Mouse (Mus musculus) c-Kit-positive CD71-positive TER-119-positive erythroid progenitor cells, embryonic 14.5 days (primary cell): Measurements from ENCODE around the gene Cep95.

Experiments used
- DNase-seq: peaks from one replicate; pipeline ENCODE4 v3.0.0-alpha.2; 2013; ENCODE audit warnings: low spot score

Gene Cep95

GRCm38 (mm10) chr11:106814601-106815320 lies 25.7 kb downstream of the Cep95 start:
- DNase-seq, result no peak

DNA sequence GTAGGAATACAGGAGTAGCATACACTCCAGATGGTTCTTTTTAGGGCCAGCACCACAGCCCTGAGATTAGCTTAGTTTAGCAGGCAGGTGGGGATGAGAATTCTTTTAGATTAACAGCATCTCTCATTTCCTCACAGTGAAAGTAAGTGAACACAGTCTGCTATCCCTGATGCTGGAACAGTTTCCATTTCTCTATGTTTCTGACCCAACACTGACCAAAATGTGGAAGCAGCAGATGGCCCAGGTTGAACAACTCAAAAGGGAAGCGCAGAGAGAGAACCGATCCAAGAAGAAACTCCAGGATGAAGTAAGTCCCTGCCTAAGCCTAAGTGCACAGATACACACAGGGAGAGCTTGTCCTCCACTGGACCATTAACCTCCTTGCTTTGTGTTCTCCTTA lies 26.3 kb downstream of the Cep95 start:
- DNase-seq, result no peak

DNA sequence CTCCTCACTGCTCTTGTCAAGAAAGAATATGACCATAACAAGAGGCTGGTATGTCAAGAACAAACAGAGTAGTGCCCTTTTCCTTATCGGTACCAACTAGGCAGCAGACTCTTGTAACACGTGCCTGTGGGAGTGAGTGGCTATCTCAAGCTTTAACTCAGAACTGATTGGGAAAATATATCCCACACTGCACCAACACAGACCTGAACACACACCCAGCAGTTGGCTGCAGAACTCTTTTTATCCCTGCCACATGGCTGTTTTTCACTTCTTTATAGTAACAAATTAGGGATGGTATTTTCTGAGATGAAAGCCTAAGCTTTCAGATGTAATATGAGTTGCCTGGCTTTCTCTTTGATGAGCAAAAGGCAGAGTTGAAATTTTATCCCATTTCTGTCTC lies 26.7 kb downstream of the Cep95 start:
- DNase-seq, result no peak

- no peak for DNase-seq
Measured at GRCm38 (mm10) chr11:106816316-106816715, 27.3 kb downstream of the Cep95 start.

DNA sequence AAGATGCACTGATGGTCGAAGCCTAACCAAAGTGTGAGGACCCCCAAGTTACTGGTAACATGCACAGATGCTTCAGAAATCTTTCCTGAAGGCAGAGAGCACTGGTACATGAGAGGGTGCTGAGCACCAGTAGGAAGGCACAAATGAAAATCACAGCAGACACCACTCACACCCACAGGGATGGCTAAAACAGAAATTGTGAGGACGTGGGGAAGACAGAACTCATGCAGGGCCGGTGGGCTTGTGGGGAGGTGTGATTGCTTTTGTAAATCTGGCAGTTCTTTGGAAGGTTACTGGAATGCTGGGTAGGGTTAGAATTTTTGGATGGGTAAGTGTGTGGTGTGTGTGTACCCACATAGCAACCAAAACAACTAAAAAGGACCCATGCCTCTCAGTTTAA lies 28.1 kb downstream of the Cep95 start:
- no peak for DNase-seq

- DNase-seq, result no peak
Measured at GRCm38 (mm10) chr11:106817808-106818207, 28.8 kb downstream of the Cep95 start.

GRCm38 (mm10) chr11:106818341-106818740 lies 29.3 kb downstream of the Cep95 start:
- DNase-seq, result no peak

- DNase-seq, result no peak
Measured at GRCm38 (mm10) chr11:106819595-106819994, 30.5 kb downstream of the Cep95 start.

- no peak for DNase-seq
Measured at GRCm38 (mm10) chr11:106820252-106820651, 31.2 kb downstream of the Cep95 start.

- no peak for DNase-seq
Measured at GRCm38 (mm10) chr11:106820972-106821371, 31.9 kb downstream of the Cep95 start.

DNA sequence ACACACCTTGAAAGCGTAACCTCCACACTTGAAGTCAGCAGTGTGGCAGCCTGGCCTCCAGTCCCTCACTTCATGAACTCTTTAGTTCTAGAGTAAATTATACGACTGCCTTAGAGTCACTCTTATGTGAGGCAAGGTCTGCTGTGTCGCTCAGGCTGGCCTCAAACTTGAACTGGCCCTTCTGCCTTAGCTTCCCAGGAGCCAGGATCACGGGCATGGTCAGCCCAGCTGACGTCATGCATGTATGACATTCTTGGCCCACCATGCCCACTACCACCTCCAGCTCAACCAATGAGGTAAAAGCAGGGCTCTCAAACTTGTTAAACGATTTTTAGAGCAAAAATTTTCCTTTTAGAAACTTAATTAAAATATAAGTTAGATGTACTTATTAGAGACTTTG lies 32.3 kb downstream of the Cep95 start:
- DNase-seq, result no peak

DNA sequence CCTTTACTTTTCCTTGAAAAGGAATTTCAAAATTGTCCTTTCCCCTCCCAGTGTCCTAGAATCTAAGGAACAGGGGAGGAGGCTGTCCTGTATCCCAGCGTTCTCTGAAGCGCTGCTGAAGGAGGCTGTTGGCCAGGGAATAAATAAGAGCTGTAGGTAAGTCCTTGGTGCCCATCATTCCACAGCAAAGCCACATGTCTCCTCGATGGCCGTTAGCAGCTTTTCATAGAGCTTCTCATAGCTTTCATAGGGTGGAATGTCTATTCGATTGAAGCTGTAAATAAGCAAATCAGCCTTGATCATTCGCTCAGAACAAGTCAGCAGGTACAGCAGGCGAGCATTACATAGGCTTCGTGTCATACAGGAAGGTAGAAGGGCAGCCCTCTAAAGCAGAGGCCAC lies 33.4 kb downstream of the Cep95 start:
- no peak for DNase-seq

DNA sequence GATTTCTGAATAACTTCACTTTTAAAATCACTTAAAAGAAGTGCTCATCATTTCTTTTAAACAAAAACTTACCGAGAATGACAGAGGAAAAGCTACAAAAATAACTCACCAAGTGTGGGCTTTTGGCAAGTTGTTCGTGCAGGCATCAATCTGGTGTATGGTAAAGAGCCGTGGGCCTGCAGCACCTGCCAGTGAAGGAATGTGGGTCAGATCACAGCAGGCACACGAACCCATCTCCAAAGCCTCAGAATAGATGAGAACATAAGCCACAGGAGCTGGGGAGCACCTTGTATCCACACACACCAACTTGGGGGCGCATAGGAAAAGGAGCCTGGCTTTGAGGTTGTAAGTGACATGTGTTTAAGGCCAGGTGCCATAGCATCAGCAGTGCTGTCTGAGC lies 33.9 kb downstream of the Cep95 start:
- DNase-seq, result no peak

GRCm38 (mm10) chr11:106823741-106824140 lies 34.7 kb downstream of the Cep95 start:
- DNase-seq, result no peak

DNA sequence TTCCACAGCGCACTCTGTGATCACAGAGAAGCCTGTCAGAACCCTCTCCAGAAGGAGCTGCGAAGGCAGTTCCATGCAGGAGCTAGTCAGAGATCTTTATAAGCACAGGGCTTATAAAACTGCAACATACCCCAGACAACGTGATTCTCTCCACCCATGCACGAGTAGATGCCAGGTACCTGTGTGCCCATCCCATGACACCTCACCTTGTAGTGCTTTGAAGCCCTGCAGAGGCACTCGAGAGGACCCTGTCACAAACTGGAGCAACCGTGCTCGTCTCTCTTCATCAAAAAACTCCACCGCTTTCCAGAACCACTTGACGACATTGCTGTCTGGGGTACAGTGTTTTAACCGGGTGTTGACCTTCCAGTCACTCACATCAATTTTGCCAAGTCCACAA lies 35.4 kb downstream of the Cep95 start:
- DNase-seq, result no peak

GRCm38 (mm10) chr11:106828079-106828478 lies 39.0 kb downstream of the Cep95 start:
- DNase-seq, result no peak

DNA sequence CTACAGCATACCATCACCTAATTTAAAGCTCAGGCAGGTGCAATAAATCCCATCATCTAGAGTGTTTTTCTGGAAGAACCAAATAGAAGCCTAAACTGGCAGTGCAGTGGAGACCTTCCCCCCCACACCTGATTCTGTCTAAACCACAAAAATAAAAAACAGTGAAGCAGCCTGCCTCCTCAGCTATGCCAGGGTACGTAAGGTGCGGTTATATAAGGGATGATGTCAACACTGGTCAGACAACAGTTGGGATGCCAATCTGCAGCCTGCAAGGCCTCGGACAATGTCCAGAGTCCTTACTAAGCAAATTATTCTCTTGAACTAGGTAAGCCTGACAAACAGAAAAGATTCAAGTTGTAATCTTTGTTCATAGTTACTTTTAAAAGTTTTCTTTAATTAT lies 53.0 kb downstream of the Cep95 start:
- no peak for DNase-seq

DNA sequence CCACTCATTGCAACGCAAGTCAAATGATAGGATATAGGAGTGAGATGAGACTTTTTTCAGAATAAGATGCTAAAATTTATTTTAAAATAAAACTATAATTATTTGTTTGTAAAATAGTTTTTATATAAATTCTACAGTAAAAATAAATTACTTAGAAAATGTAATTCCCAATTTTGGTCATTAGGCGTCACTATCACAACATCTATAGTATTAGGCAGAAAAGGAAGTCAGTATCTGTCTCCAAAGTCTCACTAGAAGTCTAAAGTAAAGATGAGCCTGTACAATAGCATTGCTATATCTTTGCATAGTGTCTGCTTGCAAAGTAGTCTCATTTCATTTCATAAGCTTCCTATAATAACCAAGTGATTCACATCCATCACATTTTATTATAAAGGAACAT lies 62.4 kb downstream of the Cep95 start:
- DNase-seq, result peak; percentile 31
